Mouse (Mus musculus) Muller cell, postnatal 12 days (primary cell): ENCODE data around the gene Gstp3.
"Not testable (repeated sequence)": the region's sequence is repeated elsewhere in the genome, so short reads cannot be mapped to it uniquely, and the experiment has no call there.

ENCODE experiments used
- DNase-seq: peaks from one replicate; pipeline ENCODE4 v3.0.0-alpha.2; 2015; ENCODE audit errors: inconsistent ontology term

Gene Gstp3

DNA sequence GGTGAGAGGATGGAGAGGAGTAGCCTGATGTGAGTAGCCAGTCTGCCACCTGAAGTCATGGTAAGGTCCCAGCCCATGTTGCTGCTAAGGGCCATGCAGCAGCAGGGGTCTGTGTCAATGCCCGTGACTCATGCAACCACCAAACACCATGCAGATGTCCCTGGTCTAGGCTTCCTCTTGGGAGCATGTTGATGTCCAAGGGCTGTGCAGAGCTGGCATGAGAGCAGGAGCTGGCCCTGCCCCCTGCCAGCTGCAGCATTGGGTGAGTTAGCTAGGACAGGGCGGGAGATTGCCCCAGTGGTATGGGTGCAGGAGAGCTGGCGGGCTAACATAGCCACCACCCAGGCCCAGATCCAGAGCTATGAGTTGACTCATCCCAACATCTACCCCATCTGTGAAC is 31.1 kb upstream of the Gstp3 start:
- DNase-seq: no peak

DNA sequence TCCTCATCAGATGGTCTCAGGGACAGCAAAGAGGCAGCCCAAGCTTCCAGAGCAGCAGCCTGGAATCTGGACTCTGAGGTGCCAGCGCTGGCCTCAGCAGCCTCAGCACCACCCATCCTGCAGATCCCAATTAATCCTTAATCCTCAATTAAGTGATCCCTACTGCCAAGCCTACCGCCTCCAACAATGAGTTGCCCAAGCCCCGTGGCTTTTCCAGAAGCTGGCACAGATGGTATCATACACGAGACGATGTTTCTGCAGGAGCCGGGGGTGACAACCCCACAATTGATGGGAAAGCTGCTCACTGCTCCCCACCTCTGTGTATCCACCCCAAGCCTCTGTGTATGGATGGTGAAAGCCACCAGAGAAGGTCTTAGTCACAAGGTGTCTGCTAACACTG is 29.8 kb upstream of the Gstp3 start:
- DNase-seq: no peak

DNA sequence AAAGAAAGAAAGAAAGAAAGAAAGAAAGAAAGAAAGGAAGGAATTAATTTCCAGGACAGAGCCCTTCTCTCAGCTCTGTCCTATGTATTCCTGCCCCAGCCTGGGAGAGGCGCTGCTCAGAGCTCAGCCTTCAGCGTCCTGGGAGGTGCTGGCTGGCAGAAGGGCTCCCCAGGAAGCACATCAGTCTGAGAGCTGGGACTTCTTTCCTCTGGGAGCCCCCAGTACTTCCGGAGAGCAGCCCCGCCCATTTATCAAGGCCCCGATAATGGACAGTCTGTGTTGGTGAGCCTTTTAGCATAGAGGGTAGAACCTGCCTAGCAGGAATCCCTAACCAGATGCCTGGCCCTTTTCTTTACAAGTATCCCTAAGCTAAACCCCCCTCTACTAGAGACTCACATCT is 28.8 kb upstream of the Gstp3 start:
- no peak for DNase-seq

DNA sequence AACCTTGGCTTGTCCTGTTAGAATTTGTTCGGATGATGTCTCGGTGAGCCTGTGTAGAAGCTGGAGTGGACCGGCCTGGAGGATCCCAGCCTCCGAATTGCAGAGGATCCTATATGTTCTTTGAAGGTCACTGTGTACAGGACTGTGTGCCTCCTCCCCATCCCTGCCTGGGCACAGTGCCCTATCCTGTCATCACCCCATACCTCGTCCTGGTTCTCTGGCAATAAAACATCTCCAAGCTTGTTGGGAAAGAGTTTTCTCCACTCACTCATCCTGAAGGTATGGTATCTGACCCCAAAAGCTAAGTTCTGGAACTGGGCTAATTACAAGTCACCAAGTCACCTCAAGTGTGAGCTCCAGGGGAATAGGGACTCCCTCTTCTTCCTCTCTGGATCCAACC is 27.7 kb upstream of the Gstp3 start:
- DNase-seq: no peak

DNA sequence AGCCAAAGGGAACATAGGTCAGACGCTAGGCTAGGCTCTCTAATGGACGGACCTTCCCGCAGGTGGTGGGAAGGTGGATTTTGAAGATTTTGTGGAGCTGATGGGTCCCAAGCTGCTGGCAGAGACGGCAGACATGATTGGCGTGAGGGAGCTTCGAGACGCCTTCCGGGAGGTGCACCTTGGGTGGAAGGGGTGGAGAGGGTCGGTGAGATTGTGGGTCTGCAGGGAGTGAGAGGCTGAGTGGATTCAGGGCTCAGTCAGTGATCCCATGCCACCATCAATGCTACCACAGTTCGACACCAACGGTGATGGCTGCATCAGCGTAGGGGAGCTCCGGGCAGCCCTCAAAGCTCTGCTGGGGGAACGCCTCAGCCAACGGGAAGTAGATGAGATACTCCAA is 26.8 kb upstream of the Gstp3 start:
- no peak for DNase-seq

DNA sequence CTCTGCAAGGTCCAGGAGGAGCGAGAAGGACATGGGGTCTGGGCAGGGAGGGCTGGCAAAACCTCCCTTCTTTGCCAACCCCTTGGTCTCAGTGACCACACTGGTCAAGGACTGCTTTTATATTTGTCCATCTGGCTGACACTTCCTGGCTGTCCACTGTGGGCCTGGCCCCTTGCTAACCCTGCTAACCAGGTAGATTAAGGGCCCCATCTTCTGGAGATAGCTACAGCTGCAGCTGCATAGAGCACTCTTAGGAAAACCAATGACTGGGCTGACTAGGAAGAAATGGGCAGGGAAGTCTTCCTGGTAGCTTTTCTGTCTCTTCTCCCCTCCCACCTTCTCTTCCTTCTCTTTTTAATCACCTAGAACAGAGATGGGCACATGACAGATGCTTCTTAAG is 25.6 kb upstream of the Gstp3 start:
- DNase-seq: no peak

DNA sequence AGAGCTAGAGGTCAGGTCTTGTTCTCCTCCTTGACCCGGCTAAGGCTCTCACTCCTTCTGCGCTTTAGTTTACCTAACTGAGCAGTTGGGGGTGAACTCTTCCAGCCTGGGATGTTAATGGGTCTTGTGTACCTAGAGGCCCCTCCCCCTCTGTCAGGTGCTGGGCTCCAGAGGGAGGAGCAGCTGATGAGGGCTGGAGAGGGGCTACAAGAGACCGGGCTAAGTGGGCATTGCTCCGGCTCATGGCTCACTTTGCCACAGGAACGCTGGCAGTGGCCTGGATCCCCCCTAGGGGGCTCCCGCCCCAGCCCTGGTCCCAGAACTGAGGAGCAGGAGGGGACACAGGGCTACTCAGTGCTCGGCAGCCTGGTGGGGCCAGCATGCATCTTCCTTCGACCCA is 24.5 kb upstream of the Gstp3 start:
- no peak for DNase-seq

DNA sequence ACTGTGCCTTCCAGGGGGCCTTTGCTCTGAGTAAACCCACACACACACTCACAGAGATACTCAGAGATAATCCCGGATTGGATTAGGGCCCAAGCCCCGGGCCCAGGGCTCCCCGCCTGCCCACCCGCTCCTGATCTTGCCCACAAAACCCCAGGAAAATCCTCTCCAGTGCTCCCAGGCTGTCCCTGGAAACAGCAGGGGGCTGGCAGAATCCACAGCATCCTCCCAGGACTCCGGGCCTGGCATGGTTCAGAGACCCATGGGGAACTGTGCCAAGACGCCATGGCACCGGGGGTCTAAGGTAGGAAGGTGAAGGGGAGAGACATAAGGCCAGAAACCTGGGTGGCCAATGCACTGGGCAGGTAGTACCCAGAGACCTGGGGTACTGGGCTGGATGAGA is 23.9 kb upstream of the Gstp3 start:
- no peak for DNase-seq

DNA sequence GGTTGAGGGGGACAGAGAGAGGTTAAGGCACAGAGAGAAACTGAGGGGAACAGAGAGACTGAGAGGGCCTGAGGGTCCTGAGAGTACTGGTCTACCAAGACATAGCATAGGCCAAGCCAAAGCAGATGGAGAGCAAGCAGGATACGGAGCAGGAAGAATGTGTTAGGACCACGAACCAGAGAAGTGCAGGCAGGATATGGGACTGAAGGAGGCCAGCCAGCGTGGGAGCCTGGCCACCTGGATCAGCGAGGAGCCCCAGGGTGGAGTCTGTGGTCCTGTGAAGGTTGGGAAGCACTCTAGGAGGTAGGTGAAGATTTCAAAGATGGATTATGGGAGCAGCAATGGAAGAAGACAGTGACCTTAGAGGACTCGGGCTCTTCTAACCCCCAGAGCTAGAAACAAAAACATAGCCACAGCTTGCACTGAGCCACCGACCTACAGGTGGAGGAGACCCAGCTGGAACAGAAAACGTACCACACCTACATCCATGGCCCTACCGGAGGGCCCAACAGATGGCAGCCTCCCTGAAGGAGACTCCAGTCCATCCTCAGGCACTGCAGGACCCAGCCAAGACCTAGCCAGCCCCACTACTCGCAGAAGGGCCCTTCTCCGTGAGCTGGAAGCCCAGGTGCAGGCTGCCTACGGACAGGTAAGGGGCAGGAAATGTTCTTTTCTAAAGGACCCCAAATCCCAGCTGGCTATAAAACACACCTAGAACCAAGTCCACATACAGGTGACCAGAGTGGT is 23.0 kb upstream of the Gstp3 start:
- no peak for DNase-seq

DNA sequence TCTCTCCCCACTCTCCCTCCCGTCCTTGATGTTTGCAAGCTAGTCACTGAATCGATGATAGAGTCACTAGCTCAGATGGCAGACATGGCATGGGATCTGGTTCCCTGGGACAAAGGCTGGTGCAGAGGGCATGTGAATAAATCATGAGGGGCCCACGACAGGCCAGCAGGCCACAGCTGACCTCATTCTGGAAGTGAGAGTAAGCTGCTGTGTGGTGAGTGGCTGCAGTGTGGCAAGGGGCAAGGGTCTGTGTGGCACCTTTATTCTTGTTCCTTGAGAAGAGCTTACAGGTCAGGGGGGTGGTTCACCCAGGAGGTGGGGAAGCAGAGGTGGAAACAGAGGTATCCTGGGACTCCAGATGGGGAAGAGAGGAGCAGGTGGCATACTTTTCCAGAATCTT is 22.0 kb upstream of the Gstp3 start, which contains the start of gene Cabp2:
Gene Cabp2 (plus strand): TSS at position 185 of the 400 bp plus-strand sequence.
- no peak for DNase-seq

DNA sequence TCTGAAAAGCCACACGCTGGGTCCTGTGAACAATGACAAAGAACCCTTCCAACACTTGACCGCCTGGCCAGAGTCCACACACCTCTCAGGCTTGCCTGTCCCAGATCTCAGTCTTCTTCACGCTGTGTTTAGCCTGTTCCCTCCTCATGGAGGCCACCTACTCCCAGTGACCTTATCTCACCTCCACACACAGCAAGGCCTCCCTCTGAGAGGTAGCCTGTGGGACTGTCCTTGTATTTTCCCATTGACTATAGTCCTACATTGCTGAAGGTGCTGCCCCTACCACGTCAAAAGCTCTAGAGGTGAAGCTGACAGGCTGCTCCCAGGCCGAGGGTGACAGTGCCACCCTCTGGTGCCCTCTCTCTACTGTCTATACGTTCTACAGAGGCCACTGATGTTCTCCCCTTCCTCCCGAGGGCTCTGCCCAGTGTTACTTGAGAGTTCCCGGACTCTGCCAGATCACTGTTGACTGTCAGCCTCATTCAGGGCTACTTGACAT is 21.2 kb upstream of the Gstp3 start:
- no peak for DNase-seq

DNA sequence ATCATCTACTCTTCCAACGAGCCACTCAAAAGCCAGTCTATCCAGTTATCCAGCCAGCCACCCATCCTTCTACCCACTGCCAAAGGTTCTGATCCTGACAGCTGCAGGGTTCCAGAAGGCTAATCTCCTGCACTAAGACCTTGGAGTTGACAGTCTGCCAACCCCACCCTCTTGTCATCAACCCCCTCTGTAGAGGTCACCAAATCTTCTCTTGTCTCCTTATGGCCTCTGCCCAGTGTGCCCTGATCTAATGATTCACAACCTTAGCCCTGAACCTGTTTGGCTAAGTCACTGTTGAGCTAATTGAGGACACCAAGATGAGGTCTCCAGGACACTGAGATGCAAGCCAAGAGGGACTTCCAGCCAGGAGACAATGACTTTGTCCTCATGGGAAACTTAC is 20.2 kb upstream of the Gstp3 start:
- DNase-seq: no peak

DNA sequence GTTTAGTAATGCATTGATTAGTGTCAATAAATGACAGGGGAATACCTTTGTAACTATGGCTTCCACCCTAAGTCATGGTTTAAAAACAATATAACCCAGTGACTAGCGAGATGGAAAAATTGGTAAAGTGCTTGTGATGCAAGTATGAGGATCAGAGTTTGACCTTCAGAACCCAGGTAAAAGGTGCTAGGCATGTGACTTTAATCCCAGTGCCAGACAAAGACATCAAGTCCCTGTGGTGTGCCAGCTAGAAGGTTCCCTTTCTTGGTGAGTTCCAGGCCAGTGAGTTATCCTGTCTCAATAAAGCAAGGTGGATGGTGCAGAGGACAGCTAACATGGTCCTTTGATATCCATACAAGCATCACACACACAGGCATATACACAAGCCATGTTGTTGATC is 16.2 kb upstream of the Gstp3 start:
- no peak for DNase-seq

DNA sequence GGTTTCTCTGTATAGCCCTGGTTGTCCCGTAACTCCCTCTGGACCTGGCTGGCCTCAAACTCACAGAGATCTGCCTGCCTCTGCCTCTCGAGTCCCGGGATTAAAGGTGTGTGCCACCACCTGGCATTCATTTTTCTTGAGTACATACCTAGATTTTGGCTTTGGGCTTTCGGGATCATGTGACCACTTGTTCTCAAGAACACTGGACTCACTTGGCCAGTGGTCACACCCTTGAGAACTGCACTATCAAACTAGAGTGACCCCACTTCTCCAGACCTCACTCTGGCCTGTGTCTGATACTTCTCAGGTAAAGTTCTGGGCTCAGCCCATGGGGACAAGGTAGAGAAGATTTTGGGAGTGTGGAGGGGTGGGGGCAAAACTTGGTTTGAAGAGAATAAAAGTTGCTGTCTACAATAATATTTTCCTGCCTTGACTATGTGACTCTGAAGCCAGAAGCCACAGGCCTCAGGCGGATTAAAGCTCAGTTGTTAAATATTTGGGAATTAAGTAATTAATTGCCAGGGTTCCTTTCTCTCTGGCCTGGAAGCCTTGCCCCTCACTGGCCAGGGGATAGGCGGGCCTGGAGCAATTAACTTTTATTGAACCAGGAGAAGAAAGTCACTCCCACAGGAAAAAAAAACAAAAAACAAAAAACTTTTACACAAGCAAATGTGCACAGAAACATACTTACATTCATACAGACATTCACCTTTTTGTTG is 13.5 kb upstream of the Gstp3 start:
- DNase-seq: no peak

DNA sequence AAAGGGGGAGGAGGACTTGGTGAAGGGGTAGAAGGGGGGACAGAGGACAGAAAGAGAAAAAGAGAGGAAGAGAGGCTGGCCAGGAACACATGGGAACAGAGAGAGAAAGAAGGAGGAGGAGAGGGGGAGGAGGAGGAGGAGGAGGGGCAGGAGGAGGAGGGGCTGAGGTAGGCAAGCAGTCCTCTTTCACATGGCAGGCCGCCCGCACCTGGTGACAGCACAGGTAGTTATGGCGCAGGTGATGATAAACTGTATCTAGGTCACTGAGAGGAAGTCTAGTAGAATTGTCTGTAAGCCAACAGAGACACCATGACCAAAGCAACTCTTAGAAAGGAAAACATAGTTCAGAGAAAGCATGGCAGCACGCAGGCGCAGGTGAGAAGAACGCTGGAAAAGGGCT is 12.0 kb upstream of the Gstp3 start:
- no peak for DNase-seq

DNA sequence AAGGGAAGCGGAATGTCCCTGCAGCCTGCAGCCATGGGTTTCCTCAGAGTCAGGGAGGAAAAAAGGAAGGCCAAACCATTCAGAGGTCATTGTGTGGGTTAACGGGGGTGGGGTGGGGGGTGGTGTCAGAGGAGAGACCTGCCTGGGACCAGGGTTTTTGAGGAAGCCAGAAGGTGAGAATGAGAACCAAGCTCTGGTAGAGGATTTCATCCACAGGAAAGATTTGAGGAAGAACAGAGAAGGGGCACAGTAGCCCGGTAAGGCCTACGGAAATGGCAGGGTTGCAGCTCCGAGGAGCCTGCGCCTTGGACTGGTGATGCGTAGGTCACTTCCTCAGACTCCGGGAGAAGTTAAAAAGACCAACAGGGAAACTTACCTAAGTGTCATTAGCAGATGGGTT is 11.4 kb upstream of the Gstp3 start:
- DNase-seq: no peak

DNA sequence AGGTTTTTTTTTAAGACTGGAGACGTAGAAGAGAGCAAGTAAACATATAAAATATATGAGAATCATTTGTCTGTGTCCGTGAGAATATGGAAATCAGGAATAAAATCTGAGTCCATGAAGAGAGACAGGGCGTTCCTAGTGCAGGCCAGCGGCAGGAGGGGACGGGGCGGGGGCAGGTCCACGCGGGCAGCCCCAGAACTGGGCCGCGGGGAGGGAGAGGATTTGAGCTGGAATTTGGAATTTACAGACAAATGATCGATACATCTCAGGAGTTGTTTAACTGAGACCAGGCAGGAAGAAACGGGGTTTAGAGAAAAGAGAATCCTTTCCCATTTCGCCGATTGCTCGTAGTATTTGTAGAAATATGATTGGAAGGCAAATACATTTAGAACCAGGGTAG is 10.9 kb upstream of the Gstp3 start:
- DNase-seq: no peak

DNA sequence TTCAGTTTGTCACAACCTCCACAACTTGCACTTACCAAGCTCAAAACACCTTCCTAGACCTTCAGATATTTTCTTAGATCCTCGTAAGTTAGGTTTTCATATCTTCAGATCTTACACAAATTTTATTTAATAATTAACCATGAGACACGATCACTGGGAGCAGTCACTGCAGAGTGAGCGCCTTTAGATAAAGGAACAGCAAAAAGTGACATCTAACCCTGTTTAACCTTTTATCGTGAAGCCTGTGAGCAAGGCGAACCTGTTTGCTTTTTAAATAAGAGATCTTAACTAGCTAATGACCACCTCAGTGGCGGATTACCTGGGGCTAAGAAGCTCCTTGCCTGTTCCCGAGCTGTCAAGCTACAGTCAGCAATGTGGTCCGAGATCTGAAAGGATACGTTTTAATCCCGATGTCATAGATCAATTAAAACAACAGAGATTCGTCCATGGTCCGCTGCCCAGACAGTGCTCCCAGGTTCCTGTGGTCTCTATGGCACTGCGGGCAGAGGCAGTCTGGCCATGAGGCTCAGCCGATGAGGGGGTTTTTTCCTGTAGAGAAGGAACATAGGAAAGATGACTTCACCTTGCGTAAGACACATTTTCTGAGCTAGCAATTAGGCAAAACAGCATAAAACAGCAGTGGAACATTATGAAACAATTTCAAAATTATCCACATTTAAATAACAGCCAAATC is 9.5 kb upstream of the Gstp3 start:
- no peak for DNase-seq

DNA sequence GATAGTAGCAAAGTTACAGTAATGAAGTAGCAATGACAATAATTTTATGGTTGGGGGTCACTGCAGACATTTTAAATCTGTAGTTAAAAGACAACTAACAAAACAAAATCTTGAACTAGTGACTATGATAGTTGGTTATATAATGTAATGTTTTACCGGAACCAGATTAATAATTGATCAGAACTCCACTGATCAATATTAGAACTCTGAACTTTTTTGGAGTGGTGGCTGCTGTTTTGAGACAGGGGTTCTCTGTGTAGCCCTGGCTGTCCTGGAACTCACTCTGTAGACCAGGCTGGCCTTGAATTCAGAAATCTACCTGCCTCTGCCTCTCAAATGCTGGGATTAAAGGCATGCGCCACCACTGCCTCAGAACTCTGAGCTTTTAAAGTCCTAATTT is 8.9 kb upstream of the Gstp3 start:
- not testable (repeated sequence) for DNase-seq

DNA sequence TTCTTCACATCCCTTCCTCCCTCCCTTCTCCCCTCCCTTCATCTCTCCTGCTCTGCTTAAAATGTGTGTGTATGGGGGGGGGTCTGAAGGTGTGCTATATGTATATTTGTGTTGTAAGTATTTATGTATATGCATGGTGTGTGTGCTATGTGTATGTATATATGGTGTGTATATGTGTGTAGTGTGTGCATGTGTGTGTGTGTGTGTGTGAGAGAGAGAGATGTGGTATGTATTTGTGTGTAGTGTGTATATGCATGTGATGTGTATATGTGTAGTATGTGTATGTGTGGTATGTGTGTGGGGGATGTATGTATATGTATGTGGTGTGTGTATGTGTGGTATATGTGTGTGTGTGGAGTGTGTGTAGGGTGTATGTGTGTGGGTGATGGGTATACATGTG is 7.5 kb upstream of the Gstp3 start:
- DNase-seq: no peak

DNA sequence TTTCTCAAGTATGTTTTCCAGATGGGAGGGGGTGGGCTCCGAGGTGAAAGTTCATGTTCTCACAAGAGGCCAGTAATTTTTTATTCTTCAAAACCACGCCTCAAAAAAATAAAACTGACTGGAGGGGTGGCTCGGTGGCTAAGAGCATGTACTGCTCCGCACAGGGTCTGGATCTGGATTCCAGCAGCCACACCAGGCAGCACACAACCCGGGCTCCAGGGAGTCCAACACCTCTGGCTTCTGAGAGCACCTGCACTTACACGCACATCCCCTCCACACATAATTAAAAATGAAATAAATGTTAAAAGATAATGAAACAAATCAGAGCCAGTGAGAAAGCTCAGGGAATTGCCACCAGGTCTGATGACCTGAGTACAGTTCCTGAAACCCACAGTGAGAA is 6.9 kb upstream of the Gstp3 start:
- no peak for DNase-seq

DNA sequence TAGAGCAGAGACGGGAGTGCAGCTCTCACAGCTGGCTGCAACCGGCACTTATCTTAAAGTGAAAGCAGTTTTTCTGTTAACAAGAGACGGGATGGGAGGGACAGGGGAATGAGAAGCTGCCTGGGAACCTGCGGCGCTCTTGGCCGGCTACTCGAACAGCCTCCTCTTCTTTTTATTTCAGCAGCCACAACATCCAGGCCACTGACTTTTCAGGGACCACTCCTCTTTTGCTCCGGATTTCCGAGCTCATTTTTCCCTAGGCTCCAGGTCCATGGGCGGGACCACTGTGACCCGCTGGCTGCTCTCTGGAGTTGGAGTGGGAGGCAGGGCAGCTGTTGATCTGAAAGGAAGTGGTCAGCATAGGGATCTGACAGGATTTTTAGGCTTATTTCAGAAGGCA is 5.1 kb upstream of the Gstp3 start:
- not testable (repeated sequence) for DNase-seq

DNA sequence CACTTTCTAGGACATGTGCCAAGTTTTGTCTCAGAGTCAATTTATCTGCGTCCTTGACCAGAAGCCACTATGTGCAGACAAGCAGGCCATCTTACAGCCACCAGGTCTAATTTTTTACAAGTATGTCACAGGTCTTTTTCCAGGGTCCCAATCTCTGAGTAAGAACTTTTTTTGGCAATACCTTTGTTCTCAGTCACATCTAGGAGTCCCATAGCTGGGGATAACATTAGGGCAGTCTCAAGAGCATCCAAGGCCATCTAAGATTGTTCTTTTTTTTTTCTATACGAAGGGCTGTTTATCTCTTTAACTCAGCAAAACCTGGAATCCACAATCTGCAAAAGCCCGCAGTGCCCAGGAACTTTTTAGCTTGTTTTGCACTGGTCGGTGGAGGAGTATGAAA is 4.0 kb upstream of the Gstp3 start:
- not testable (repeated sequence) for DNase-seq
